Mouse (Mus musculus): ENCODE measurements around the gene Fam83f. TPM values are rescaled to one million over a fixed set of nuclear protein-coding genes. Genes with fewer than 3 reads are reported as not detected.
A peak's percentile ranks its signal among the peaks of the same experiment; 100 is the strongest.

The Fam83f gene
- total and polyA plus RNA-seq, 2 experiments from 2014 or later: 0.48 to 0.93 TPM

GRCm38 (mm10) chr15:80674700-80675099 is 3.1 kb downstream of the Fam83f start:
- Histone ChIP-seq H3K4me3 (ENCODE audit: low read depth, low read length) (no peak overlapping the region), H3K27ac (ENCODE audit: low read depth, low read length) (no peak overlapping the region), H3K9ac (replicated peaks; ENCODE audit: low read length, poor library complexity, severe bottlenecking) (no peak overlapping the region), H3K9me3 (ENCODE audit: low read length) (no peaks in the 10 kb centered on the region), H3K27me3 (ENCODE audit: insufficient read depth, low read length) (peaks cover 5% of the 10 kb centered on the region; the same call in 1 of the 2 replicates), H3K4me1 (ENCODE audit: insufficient read depth, low read length) (peaks cover 10% of the 10 kb centered on the region), H3K36me3 (ENCODE audit: insufficient read depth, low read length) (no peaks in the 10 kb centered on the region), H3K4me2 (ENCODE audit: low read depth, low read length, poor library complexity, severe bottlenecking) (no peak overlapping the region)
- 86% methylated on average over 6 of the region's 6 CpGs for WGBS
- no peak for DNase-seq (ENCODE audit: low spot score)
- no peak for ATAC-seq (ENCODE audit: low FRiP score)
- TF ChIP-seq CTCF (IDR thresholded peaks at IDR 0.05): no peak

DNA sequence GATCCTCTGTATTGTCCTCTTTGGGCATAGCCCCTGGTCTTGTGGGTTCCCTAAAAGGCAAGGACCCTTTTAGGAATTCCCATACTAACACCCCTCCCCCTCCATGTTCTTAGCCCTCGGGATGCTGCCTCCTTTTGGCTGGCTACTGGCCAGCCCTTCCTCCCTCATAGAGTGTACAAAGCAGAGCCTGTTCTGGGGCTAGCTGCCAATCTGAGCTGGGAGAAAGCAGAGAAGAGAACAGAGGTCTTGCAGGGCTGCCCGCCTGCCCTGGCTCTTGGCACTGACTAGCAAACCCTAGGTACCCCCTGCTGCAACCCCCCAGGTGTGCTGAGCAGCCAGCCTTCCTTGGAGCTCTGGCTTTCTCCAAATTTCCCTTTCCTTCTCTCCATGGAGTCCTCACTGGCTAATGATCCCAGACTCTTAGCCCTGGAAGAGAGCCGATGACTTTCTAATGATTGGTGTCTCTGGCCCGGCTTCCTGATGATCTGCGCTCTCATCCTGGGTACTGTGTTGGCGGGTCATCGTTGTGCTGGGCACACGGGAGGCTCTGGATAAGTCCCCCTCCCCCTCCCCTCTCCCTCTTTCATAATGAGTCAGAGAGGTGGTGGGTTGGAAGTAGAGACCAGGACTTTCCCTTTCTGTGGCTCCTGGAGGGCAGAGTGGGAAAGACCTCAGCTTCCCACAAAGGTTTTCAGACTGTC is 8.0 kb downstream of the Fam83f start:
- Histone ChIP-seq H3K4me2 (ENCODE audit: low read depth, low read length, poor library complexity, severe bottlenecking) (no peak overlapping the region), H3K27ac (ENCODE audit: low read depth, low read length) (peak overlapping the region; percentile 33; the same call in 1 of the 2 replicates), H3K27me3 (ENCODE audit: insufficient read depth, low read length) (no peaks in the 10 kb centered on the region; the same call in 1 of the 2 replicates), H3K9me3 (ENCODE audit: low read length) (no peaks in the 10 kb centered on the region), H3K9ac (replicated peaks; ENCODE audit: low read length, poor library complexity, severe bottlenecking) (no peak overlapping the region), H3K4me3 (ENCODE audit: low read depth, low read length) (no peak overlapping the region), H3K36me3 (ENCODE audit: insufficient read depth, low read length) (no peaks in the 10 kb centered on the region), H3K4me1 (ENCODE audit: insufficient read depth, low read length) (peaks cover 10% of the 10 kb centered on the region; the same call in 1 of the 2 replicates)
- ATAC-seq (ENCODE audit: low FRiP score) (peak; percentile 69; the same call in 1 of the 2 replicates), DNase-seq (ENCODE audit: low spot score) (peak; percentile 89)
- no peak for TF ChIP-seq CTCF (IDR thresholded peaks at IDR 0.05)
- WGBS: 30% methylated on average over 8 of the region's 8 CpGs

GRCm38 (mm10) chr15:80680347-80681030 is 8.8 kb downstream of the Fam83f start:
- ATAC-seq (ENCODE audit: low FRiP score) (no peak), DNase-seq (ENCODE audit: low spot score) (no peak)
- Histone ChIP-seq H3K4me2 (ENCODE audit: low read depth, low read length, poor library complexity, severe bottlenecking) (no peak overlapping the region), H3K27ac (ENCODE audit: low read depth, low read length) (no peak overlapping the region), H3K27me3 (ENCODE audit: insufficient read depth, low read length) (no peaks in the 10 kb centered on the region; the same call in 1 of the 2 replicates), H3K4me1 (ENCODE audit: insufficient read depth, low read length) (peaks cover 17% of the 10 kb centered on the region), H3K9ac (replicated peaks; ENCODE audit: low read length, poor library complexity, severe bottlenecking) (no peak overlapping the region), H3K36me3 (ENCODE audit: insufficient read depth, low read length) (no peaks in the 10 kb centered on the region), H3K9me3 (ENCODE audit: low read length) (no peaks in the 10 kb centered on the region), H3K4me3 (ENCODE audit: low read depth, low read length) (no peak overlapping the region)
- no peak for TF ChIP-seq CTCF (IDR thresholded peaks at IDR 0.05)
- 52% methylated on average over 7 of the region's 7 CpGs for WGBS

DNA sequence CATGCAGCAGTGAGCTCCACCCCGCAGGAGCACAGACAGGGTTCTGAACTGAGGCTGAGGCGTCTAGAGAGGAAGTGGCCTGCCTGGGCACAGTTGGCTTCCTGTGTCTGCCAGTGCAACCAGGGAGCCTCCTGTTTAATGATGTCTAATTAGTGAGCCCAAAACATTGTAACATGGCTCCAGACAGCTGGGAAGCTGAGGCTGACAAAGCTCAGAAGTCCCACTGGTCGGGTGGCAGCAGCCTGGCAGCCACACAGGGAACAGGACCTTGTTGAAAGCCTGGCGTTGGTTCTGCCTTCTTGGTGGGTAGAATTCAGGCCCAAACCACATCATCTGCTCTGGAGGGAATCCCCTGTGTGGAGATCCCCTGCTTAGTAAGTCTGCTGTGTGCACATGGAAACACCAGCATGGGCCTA is 9.8 kb downstream of the Fam83f start:
- no peaks in the 10 kb centered on the region; the same call in 1 of the 2 replicates for H3K27me3 ChIP-seq (ENCODE audit: insufficient read depth, low read length)
- DNase-seq (ENCODE audit: low spot score): no peak
- H3K27ac ChIP-seq (ENCODE audit: low read depth, low read length): no peak overlapping the region
- H3K4me3 ChIP-seq (ENCODE audit: low read depth, low read length): no peak overlapping the region
- H3K4me1 ChIP-seq (ENCODE audit: insufficient read depth, low read length): peaks cover 18% of the 10 kb centered on the region
- no peaks in the 10 kb centered on the region for H3K9me3 ChIP-seq (ENCODE audit: low read length)
- no peak overlapping the region for H3K4me2 ChIP-seq (ENCODE audit: low read depth, low read length, poor library complexity, severe bottlenecking)
- no peak overlapping the region for H3K9ac ChIP-seq (replicated peaks; ENCODE audit: low read length, poor library complexity, severe bottlenecking)
- WGBS: 73% methylated on average over 4 of the region's 4 CpGs
- ATAC-seq (ENCODE audit: low FRiP score): no peak
- no peak for TF ChIP-seq CTCF (IDR thresholded peaks at IDR 0.05)
- no peaks in the 10 kb centered on the region for H3K36me3 ChIP-seq (ENCODE audit: insufficient read depth, low read length)

DNA sequence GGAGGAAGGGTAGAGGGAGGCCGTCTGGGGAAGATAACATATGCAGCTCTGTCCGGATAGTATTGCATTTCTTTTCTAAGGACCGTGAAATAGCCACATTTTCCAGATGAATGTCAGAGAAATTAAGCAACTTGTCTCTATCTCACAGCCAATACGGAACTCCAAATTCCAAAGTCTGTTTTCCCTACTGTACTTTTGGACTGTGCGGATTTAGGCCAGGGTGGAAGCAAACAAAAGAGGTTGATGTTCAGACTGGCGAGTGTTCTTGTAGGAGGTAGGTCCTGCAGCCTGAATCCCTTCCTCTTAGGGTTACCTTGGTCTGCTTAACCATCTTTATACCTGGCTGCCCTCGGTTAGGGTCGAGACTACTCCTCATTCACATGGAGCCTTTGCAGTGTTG is 10.7 kb downstream of the Fam83f start:
- ATAC-seq (ENCODE audit: low FRiP score): no peak
- H3K9ac ChIP-seq (replicated peaks; ENCODE audit: low read length, poor library complexity, severe bottlenecking): no peak overlapping the region

GRCm38 (mm10) chr15:80683151-80683550 is 11.5 kb downstream of the Fam83f start:
- no peak overlapping the region for H3K4me3 ChIP-seq (ENCODE audit: low read depth, low read length)
- H3K4me1 ChIP-seq (ENCODE audit: insufficient read depth, low read length): peaks cover 18% of the 10 kb centered on the region
- H3K27ac ChIP-seq (ENCODE audit: low read depth, low read length): no peak overlapping the region; the same call in 1 of the 2 replicates
- H3K36me3 ChIP-seq (ENCODE audit: insufficient read depth, low read length): no peaks in the 10 kb centered on the region
- H3K4me2 ChIP-seq (ENCODE audit: low read depth, low read length, poor library complexity, severe bottlenecking): no peak overlapping the region
- no peaks in the 10 kb centered on the region for H3K9me3 ChIP-seq (ENCODE audit: low read length)
- ATAC-seq (ENCODE audit: low FRiP score) (no peak), DNase-seq (ENCODE audit: low spot score) (no peak)
- H3K9ac ChIP-seq (replicated peaks; ENCODE audit: low read length, poor library complexity, severe bottlenecking): no peak overlapping the region
- no peaks in the 10 kb centered on the region for H3K27me3 ChIP-seq (ENCODE audit: insufficient read depth, low read length)
- WGBS: 88% methylated on average over 6 of the region's 6 CpGs
- TF ChIP-seq CTCF (IDR thresholded peaks at IDR 0.05): no peak

More for the DNA sequence above, 10.7 kb downstream of the Fam83f start:
- Histone ChIP-seq H3K4me1 (ENCODE audit: insufficient read depth, low read length) (peaks cover 18% of the 10 kb centered on the region), H3K36me3 (ENCODE audit: insufficient read depth, low read length) (no peaks in the 10 kb centered on the region), H3K27ac (ENCODE audit: low read depth, low read length) (no peak overlapping the region), H3K27me3 (ENCODE audit: insufficient read depth, low read length) (no peaks in the 10 kb centered on the region; the same call in 1 of the 2 replicates), H3K4me3 (ENCODE audit: low read depth, low read length) (no peak overlapping the region), H3K4me2 (ENCODE audit: low read depth, low read length, poor library complexity, severe bottlenecking) (no peak overlapping the region), H3K9me3 (ENCODE audit: low read length) (no peaks in the 10 kb centered on the region)
- no peak for DNase-seq (ENCODE audit: low spot score)
- no peak for TF ChIP-seq CTCF (IDR thresholded peaks at IDR 0.05)
- WGBS: 80% methylated on average over 8 of the region's 8 CpGs

Measured in midbrain, postnatal 0 days (tissue).